Mouse (Mus musculus): Measurements from ENCODE around the gene Smyd3. TPM values are rescaled to one million over a fixed set of nuclear protein-coding genes. Genes with fewer than 3 reads are reported as not detected.
A peak's percentile ranks its signal among the peaks of the same experiment; 100 is the strongest.

The Smyd3 gene
- total RNA-seq, 2 experiments from 2014 or later = 7.8 TPM

DNA sequence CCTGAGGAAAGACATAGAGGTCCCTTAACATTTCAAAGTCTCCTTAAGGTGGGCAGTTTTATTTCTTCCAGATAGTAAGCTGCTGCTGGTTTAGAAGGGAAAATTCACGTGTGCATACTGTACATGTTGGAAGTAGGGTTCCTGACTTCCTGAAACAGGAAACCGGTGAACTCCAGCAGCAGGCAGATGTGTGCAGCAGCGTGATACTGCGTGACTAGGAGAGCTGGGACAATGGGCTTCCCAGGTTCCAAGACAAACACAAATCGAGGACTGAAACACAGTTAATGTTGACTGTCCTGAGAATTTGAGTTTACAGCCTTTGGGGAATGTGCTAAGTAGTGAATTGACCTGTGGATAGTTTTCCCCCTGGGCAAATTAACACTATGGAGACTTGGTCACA, 434.7 kb downstream of the Smyd3 start:
- DNase-seq (ENCODE audit: low spot score in 2 of 2) = no peak

DNA sequence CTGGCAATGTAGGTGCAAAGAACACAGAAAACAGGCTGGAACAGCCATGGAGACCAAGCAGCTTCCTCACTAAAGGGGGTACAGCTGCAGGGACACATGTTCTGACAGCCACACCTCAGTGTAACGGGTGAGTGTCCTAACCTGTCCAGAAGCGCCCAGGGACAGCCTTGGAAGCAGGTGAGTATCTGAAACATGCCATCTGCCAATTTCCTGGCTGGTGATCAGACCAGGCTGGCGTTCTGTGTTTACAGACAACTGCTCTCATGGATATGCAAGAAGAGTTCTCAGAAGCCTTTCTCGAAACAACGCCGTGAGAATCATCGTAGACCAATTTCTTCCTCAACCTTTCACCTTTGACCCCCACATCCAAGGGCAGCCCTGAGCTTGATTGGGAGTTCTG, 444.0 kb downstream of the Smyd3 start:
- DNase-seq (ENCODE audit: low spot score in 2 of 2) = no peak

DNA sequence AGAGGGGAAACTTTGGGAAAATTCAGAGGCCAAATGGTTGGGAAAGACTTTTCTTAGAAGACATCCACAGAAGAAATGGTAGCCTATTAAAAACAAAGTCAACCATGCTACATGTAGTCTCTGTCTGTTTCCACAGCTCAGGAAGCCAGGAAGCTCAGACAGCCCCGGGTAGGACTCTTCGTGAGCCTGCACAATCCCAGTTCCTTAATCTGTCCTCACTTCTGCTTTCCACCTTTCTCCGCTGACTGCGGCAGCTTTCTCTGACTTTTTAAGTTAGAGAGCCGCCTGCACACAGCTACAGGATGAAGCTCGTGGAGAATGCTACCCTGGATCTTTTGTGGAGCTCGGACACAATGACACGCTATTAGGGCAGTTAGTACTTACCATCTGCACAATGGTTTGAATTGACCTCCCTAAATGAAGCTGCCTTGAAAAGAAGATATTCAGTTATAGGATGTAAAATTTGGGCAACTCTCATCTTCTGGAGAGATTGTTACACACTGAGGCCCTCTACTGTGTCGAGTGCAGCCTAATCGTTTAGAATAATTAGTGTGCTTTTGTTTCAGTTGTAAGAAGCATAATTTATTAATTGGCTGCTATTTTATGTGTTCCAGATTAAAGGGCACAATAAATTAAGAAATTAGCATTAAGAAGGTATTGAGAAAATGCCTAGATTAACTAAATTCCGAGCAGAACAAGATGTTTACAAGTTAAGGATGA, 444.7 kb downstream of the Smyd3 start:
- no peak for DNase-seq (ENCODE audit: low spot score in 2 of 2)

DNA sequence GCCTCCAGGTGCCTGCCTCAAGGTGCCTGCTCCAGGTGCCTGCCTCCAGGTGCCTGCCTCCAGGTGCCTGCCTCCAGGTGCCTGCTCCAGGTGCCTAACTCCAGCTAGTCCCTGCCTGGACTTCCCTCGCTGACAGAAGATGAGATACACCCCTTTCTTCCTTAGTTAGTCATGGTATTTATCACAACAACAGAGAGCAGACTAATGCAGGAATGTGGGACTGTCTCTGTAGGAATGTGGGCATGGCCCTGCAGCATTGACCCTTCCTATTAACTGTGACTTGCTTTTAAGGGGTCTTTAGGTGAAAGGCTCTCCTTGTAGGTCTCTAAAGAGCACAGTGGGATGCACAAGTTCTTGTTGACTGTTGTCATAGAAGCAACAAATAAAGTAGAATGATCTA, 445.4 kb downstream of the Smyd3 start:
- DNase-seq (ENCODE audit: low spot score in 2 of 2) = no peak

DNA sequence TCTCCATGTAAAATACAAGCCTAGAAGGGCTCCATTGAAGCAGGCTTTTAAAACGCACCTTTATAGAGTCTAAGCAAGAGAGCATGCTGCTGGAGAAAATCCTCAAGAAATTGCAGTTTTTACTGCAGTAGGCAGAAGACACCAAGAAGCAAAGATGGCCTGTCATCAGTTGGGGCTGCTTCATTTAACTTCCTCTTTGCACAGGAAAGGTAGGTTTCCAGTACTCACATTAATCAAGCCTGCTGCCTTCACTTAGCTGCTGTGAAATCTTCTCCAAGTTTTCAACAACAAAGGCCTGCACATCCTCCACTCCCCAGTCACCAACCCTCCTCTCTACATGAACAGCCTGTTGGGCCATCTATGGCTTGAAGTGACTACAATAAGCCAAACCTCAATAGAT, 448.9 kb downstream of the Smyd3 start:
- DNase-seq (ENCODE audit: low spot score in 2 of 2) = no peak

DNA sequence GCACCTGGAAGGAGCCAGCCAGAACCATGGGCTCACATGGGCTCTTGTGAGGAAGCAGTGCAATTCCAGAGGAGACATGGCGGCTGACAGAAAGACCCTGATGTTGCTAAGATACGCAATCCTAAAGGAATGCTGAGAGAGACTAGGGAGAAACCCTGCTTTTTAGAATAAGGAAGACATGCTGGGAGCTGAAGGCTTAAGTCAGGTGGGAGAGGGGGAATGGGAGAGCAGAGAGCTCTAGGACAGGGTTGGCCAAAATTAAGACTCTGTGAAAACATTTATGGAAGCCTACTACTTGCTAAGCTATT, 452.6 kb downstream of the Smyd3 start:
- no peak for DNase-seq (ENCODE audit: low spot score in 2 of 2)

DNA sequence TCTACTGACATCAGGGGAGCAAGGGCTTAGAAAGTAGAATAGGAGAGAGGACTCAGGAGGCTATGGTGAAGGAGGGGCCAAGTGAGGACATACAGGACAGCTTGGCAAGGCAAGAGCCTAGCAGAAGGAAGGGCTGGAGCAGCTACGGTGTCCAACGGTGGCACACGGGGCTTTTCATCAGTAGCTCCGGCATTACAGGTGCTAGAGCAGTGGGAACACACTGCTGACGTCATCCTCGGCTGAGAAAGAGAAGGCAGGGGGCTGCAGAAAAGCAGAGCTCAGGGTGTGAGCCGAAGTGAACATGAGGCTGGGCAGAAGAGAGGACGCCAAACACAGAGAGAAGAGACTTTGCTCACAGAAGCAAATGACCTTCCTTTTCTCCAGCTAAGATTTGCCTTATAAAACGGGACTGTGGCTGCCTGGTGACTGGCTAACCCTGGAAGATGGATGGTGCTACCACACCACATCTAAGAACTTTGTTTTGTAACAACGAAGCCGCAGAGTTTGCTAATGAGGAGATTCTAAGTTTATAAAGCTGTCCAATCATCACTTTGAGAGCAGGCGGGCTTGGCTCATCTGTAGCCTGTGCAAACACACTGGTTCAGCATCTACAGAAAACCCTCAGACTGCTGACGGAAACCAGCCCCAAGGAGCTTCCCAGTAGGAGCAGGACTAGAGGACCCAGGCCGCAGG, 453.1 kb downstream of the Smyd3 start:
- DNase-seq (ENCODE audit: low spot score in 2 of 2) = no peak

DNA sequence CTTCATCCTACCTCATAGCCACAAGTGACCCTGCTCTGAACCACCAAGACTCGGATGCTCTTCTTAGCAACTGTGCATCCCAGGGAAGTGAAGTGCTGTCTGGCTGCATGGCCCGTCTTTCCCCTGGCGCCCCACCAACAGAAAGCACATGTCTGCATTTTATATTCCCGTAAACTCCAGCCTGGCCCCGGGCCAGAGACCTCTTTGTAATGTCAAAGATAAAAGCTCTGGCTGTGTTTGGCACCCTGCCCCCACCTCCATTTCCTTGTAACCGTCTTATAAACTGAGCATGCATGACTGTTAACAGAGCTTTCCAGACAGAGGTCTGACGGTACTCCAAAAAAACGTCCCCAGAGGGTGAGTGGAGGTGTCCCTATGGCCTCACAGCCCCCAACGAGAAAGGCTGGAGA, 456.1 kb downstream of the Smyd3 start:
- peak; percentile 56 to 72 for DNase-seq (ENCODE audit: low spot score in 2 of 2)

DNA sequence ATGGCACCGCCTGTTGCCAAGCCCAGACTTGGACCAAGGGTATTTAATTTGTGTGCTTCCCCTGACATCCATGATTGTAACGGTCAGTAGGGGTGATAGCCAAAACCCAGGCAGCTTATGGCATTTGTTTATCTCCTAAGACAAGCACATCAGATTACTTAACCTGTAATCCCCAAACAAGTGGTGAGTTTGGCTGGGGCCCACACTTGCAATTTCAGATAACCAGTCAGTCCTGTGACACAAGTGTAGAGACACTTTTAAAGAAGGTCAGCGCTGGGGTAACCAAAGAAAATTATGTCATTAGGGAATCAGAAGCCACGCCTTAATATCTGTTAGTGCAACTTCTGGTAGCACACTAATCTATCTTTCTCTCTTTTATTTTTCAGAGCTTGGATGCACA, 456.8 kb downstream of the Smyd3 start:
- DNase-seq (ENCODE audit: low spot score in 2 of 2) = no peak

DNA sequence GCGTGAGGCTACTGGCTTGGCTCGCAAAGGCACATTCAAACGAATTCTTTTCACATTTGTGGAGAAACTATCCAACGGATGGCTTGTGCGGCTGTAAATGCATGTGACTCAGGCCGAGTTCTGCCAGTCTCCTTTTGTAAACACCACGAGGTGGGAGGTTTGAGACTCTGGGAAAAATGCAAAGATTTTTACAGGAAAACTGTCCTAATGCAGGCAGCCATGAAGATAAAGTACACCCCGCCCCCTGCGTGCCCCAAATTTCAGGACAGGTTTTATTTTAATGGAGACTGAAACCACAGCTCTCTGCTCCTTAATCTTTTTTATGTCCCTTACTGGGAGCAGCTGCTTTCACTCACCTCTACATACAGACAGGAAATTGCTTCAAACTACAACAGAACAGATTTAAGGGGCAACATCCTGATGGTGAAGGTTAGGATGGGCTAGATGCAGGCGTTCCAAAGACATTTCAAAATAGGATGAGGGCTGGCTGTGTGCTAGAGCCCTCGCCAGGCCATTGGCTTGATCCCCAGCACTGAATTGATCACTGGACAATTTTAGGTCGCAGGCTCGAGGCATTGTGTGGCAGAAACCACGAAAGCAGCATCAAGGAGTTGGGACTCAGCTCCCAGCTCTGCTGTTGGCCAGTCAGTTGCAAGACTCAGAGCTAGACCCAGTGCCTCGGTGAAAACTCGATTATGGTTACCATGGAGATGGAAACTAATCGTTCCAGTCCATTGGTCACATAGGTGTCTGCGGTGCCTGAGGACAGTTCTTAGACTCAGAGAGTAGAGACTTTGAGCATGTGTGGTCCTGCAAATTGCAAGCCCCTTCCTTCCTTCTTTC, 457.5 kb downstream of the Smyd3 start:
- no peak for DNase-seq (ENCODE audit: low spot score in 2 of 2)

DNA sequence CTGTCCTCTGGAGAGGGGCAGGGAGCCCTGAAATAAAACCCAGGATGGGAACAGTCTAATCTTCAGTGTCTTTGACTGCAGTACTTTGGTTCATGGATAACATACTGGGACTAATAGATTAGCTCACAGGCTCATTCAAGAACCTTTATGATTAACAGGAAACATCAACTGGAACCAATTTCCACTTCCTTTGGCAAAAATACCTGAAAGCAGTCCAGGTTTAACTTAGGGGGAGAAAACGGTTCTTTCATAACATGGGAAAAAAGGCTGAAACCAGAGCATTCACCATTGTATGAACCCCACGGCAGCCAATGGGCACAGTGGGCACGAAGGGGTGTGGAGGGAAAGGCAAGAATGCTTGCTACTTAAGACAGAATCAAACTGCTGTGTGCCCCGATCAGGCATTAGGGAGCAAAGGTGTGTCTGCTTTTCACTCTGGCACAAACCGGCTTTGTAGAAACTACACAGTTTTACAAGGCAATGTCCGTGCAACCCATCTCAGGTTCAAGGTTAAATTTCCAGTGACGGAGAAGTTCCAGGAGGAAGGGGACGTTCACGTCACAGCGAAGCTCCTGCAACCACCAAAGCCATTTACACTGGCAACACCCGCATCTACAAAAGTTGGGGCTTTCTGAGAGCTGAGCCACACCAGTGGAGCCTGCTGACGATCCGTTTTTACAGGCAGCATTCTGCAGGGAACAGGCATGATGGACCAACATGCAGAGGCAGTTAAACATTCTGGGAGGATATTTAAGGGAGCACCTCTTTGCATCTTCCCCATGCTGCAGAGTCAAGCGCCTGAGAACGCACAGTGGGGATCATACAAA, 458.3 kb downstream of the Smyd3 start:
- DNase-seq (ENCODE audit: low spot score in 2 of 2) = no peak

DNA sequence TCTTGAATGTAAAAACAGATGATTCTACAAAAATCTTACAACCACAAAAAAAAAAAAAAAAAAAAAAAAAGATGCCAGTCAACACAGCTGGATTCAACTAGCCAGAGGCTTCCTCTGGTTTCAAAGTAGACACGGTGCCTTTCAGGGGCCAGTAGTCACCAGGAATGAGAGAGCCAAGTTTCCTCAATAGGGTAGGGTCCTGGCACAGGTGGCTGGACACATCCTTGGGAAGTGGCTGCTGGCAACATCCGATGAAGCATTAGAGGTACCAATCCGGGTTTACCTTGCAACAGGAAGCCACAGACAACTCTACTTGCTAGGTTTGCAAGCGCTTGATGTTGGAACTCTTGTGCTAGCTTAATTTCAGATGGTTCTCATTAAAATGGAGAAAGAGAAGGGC, 459.2 kb downstream of the Smyd3 start:
- no peak for DNase-seq (ENCODE audit: low spot score in 2 of 2)

DNA sequence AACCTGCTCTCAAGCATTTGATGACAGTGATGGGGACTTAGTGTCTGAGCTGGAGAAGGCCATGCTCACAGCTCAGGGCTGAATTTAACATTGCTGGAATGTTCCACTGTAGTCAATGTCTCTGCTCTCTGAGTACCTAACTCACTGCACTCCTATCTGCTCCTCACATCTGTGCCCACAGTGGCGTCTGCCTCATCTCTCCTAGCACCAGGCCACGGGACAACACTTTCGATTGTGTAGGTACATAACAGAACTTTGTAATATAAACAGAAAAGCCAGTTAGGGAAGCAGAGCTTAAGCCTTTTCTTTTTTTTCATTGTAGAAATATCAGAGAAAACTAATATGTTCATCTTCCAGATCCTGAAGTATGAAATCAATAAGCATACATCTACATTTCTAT, 462.1 kb downstream of the Smyd3 start:
- DNase-seq (ENCODE audit: low spot score in 2 of 2) = no peak

DNA sequence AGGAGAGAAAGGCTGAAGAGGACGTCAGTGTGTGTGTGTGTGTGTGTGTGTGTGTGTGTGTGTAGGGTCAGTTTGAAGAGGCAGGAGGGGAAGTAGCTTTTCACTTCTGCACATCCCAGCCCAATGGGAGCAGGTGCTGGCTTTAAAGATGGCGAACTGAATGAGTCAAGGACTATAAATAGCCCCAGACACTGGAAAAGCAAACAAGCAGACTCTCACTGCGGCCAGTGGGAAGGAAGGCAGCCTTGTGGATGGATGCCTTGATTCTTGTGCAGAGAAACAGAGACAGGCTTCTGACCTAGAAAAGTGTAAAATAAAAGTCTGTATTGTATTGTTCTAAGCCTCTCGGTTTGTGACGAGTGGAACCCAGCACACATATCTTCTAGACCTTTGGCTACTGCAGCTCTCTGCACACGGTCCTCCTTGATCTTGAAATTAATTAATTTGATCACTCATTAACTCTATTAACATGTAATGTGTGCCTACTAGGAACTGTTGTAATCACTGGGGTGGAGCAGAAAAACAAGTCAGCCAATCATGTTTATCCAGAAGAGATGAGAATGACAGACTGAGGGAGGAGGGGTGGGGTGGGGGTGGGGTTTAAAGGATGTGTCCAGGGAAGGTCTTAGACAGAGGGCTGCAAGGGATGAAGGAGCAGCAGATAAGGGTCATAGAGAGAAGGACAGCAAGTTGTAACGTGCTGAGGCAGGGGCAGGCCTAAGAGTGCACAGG, 463.3 kb downstream of the Smyd3 start:
- DNase-seq (ENCODE audit: low spot score in 2 of 2) = no peak

DNA sequence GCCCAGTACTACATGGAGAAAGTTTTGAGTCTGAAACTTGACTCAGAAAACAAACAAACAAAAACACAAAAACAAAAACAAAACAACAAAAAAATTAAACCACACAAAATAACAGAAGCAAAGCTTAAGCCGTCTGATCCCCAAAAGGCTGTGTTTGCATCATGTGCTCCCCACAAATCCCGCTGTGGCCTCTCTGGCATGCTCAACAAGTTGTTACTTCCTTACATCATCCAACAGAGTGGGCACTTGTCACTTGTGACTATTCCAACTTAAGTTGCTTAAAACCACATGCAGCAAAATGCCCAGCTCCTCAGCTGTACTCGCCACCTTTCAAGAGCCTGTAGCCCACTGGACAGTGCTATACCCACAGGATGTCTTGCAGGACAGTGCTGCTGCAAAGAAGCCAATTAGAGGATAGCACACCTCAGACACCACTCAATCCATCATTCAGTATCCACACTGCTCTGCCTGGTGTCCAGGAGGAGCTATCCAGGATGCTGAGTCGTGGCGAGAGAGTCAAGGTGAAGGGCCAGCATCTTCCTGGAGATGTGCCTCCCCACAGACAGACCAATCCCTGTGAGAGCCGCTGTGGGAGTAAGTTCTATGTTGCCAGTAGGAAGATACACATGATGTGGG, 465.2 kb downstream of the Smyd3 start:
- no peak for DNase-seq (ENCODE audit: low spot score in 2 of 2)

DNA sequence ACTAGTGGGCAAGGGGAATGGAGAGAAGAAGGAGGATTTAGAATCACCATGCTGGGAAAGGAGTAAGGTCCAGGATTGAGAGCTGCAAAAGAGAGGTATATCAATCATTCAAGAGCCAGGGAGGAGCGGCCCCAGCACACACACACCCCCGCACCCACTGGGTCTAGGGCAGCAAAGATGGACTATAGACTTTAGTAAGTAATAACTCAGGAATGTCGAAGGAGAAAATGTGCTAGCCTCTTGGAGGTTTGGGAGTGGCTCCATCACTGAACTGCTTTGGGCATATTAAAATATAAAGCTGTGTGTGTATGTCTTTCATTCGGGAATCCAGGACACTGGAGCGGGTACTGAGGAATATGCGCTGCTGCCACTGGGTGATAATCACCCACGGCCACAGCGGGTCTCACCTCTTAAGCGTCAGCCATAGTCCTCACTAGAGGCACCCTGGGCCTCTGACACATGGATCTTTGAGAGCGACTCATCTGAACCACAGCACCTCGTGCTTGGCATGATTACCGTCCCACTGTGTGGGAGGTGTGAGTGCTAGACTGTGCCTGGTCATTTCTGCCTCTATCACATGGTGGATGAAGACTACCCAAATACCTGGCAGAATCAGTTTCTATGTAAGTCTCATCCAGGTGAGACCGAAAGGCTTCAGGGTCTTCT, 469.8 kb downstream of the Smyd3 start:
- DNase-seq (ENCODE audit: low spot score in 2 of 2) = no peak

DNA sequence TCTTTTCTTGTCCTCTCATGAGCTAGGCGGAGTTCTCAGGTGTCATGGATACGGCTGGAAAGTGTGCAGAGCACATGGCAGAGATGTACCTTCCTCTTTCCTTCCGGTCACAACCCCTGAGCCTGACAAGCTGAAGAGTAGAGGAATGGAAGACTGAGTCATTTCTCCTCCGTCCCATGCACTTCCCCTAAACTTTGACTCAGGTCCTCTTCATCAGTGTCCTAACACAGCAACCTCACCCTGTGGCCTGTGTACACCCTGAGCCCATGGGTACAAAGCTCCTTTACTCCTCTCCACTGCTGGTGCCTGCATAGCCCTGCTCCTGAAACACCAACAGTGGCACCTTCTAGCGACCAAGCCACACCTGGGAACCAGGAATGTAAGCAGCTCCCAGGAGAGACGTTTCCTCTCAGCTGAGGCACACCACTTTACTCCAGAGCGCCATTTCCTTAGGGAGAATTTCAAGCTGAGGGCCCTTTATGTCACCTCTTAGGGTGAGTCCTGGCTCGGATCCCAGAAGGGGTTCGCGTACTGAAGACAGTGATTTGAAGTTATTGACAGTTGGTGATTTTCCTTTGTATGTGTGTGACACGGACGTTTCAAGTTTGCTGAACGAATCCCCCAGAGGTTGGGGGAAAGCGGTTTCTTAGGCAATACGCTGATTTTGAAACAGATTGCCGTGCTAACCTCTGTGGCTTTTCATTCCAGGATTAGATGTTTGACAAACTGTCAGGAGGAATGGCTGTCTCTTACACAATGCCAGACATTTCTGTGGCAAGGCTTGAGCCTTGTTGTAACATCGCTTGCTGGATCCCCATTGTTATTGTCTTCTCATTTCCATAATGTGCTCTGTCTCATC, 471.8 kb downstream of the Smyd3 start:
- no peak for DNase-seq (ENCODE audit: low spot score in 2 of 2)

DNA sequence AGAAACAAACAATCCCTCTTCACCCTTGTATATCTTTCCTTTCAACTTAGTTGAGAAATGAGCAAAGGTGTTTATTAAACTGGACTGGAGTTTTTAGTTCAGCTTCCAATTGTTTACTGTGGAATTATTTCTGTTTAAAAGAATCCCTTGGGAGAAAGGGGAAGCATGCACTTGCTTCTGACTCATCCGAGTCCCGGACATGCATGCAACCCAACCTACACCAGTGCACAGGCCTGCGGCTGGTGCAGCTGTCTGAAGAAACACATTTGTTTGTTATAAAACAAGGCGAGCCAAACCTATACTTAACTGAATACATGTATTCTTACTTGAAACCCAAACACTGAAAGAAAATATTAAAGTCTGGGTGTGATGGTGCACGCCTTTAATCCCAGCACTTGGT, 473.7 kb downstream of the Smyd3 start:
- no peak for DNase-seq (ENCODE audit: low spot score in 2 of 2)

DNA sequence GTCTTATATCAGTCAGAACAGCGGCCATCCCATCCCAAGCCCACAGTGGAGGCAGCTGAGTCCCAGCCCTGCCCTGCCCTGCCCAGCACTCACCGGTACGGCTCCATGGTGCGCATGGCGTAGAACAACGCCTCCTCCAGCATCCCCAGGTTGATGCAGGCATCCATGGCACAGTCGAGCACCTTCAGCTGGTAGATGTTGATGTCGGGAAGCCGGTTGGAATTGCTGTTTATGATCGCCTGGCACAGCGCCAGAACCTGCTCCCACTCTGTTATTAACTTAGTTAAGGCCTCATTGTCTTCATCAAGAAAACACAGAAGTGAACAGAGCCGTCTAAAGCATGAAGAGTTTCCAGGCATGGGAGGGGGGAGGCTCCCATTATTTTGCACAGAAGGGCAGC, 474.2 kb downstream of the Smyd3 start:
- no peak for DNase-seq (ENCODE audit: low spot score in 2 of 2)
